Mouse (Mus musculus) cerebellum, postnatal 10 days (tissue): ENCODE measurements at regions not wholly inside any gene's neighbourhood (a gene's known extent, or its start where the extent isn't known, plus 50 kb on each side); places are given as distances from the start of the nearest gene placed in this dataset.
A peak's percentile ranks its signal among the peaks of the same experiment; 100 is the strongest.

Source experiments
- DNase-seq, 2 experiments: peaks; one replicate each; pipeline ENCODE4 v3.0.0; 2021; ENCODE audit warnings: mixed read lengths in 2 of 2

DNA sequence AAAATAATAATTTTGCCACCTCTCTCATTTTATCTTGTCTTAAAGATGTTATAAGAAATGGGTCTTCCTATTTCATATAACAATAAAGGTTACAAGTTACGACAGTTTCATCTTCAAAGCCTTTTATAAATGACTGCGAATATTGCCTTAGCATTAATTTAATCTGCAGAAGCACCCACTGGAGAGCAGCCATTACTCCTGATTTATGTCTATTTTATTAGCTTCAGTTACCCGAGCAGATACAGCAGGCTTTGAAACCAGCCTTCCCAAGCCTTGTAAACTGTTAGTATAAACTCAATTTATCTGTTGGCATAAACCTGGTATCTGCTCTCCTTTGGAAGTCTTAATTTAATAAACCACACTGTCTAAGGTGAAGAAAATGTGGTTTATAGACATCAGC is 2851.6 kb upstream of the Gm6569 start:
- no peak for DNase-seq

DNA sequence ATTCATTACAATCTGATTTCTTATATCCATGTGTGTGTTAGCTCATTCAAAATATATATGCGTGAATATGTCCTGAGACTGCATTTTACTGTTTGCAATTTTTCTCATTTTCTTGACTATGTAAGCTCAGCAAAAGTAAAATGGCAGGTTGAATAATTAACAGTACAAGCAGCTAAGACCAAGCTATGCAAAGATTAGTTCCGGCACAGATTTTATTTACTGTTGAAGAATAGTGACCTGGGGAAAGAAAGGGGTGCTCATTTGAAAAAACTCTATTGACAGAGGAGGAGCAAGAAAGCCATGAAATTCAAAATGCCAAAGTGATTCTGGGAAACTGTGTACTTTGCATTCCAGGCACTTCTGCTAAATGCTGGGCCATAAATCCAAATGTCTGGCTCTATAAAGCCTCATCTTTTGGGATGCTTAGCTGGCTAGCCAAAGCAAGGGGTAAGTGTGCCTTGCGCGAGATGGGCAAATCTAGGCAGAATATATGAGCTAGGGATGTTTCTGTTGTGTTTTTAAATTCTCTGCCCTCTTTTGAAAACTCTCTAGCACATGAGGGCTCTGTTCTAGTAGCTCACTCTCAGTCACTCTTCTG is 2846.3 kb upstream of the Gm6569 start:
- no peak for DNase-seq

DNA sequence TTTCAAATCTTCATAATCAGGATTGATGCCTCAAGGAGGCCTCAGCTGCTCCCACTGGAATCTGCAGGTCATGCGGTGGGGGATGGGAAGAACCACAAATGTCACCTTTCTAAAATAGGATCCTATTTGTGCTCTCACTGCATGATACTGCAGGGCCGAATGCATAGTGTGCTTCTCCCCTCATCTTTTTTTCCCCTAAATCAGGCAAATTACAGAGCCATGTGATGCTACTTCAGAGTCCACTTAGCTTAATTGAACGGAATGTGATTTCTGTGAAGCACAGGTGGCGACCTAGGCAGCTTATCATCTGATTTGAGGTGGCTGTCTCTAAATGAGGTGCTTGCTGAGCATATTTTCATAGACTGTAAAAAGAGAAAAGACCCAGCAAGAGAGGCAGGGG is 2841.0 kb upstream of the Gm6569 start:
- DNase-seq, result no peak

DNA sequence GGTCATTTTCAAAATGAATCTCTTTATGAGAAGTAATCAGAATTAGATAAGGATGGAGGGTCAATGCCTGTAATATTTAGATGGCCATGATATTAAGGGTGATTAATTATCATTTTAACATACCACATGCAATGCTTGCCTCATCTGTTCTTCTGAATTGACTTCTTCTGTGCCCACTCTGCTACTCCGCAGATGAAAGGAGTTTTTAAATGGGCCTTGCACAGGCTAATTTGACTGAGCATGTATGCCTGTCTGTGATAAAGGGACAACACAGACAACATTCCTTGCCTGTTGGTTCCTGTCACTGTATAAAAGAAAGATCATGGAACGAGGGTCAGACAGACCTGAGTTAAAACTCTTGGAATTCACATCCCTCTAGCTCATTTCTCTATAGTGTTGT is 2824.0 kb upstream of the Gm6569 start:
- DNase-seq, result no peak

DNA sequence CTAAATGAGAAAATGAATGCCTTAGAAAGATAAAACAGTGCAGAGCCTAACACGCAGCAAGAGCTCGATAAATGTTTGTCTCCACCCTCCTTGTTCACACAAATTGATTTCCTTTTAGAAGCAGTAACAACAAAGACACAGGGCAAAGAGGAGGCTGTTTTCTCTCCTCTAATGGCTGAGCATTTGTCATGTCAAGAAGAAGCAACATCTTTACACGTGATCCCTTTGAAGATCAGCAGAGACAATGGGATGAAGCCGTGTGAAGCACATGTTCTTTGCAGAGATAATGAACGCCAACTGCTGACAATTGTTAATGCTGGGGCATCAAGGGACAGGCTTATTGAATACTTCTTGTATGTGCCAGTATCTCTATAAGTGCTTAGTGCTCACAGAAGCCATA is 2823.6 kb upstream of the Gm6569 start:
- no peak for DNase-seq

DNA sequence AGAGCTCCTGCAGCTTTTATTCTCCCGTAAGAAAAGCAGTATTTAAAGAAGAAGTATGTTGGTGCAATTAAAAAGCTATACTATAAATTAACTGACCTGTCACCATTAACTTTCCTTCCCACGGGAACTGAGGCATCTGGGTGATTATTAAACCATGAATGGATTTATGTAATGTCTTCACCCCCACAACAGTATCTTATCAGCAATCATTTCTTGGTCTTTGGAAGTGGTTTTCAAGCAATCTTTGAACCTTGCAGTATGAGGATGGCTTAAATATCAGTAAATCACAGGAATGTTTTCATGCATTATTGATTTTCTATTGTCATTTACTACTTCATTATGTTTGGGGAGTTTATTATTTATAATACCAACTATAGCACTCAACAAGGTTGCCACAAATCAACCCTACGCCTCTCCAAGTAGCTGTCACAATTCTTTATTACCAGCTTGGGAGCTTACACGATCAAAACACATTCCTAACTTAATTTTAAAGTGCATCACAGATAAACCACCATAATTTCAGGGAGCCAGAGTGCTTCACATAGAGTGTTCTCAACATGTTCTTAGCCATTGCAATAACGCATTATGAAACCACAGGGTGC is 2780.0 kb upstream of the Gm6569 start:
- no peak for DNase-seq

DNA sequence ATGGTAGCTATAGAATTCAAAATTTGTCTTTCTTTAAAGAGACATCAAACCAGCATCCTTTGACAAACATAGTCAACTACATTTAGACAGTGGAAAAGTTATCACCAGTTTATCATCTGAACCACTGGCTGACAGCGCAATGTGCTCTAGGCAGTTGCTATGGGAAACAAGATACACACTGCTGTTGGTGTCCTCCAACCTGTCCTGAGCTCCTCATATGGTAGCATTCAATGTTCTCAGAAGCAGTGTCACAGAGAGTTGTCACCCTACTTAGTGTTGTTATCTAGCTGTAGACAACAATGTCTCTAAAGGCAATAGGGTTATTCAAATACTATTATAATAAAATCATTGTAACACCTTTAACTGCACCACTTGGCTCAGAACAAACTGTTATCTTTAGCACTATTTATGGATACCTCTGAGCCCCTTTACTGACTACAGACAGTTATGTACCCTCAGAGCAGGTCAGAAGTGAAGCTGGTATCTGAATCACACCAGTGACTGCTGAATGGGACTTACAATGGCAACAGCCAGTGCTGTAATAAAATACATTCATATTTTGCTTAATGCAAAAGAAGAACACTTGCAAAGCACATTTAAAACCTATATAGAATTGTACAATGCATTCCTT is 2747.9 kb upstream of the Gm6569 start:
- DNase-seq, result no peak

DNA sequence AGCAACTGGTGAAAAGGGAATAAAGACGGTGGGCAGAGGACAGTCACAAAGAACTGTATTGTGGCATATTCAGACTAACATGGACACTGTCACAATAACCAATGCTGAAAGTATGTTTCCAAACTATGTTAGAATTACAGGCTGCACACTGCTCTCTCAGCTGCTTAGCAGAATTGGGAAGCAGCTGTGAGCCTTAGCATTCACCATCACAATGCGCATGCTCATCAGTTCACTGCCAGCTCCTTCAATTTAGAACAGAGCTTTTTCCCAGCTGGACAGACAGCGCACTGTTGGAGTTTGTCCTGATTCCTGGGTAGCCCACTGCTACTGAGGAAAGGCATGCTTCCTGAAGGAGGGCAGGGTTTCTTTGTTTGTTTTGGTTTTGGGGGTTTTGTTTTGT is 2735.2 kb upstream of the Gm6569 start:
- DNase-seq, result peak; percentile 9 to 22

DNA sequence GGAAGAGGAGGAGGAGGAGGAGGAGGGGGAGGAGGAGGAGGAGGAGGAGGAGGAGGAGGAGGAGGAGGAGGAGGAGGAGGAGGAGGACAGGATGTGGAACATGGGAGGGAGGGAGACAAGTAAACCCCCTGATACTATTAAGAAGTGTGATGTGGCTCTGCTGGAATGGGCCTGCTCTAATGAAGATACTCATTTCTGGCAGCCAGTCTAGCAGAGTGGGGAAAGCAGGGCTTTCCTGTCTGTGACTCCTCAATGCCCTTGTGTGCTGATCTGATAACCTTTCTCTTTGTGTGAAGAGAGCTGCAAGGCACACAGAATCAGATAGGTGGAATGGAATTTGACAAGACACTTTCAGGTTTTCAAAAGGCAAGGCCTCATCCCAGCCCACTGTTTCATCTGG is 2704.6 kb upstream of the Gm6569 start:
- no peak for DNase-seq

DNA sequence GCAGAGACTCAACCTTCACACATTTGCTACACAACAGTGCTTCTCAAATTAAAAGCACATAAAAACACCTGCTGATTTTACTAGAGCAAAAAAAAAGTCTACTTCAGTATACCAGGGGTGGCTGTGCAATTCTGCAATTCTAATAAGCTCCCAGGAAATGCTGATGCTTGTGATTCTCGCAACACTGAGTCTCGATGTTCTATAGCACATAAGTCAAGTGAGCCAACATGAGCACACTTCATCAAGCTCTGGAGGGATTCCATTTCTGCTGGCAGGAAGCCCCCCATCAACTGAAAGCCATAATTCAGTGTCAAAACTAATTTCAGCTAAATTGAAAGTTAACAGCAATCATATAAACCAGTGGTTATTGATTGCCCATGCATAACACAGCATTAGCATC is 2676.7 kb upstream of the Gm6569 start:
- DNase-seq, result peak; percentile 4 to 9

DNA sequence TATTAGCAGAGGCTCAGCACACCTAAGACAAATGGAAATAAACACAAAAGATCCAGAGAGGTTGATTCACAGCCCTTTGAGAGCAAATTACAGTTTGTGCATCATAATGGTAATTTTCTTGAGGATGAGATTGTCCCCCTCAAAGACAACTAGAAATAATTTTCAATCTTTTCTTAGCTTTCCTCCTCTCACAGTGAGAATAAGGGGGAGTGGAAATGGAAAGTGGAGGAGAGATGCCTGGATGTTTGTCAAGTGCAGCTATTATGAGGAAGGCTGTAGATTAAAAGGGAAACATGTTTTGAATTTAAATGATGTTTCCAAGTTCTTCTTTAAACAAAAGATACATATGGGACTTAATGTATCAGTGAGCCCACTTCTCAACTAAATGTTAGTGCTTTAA is 2672.3 kb upstream of the Gm6569 start:
- no peak for DNase-seq

DNA sequence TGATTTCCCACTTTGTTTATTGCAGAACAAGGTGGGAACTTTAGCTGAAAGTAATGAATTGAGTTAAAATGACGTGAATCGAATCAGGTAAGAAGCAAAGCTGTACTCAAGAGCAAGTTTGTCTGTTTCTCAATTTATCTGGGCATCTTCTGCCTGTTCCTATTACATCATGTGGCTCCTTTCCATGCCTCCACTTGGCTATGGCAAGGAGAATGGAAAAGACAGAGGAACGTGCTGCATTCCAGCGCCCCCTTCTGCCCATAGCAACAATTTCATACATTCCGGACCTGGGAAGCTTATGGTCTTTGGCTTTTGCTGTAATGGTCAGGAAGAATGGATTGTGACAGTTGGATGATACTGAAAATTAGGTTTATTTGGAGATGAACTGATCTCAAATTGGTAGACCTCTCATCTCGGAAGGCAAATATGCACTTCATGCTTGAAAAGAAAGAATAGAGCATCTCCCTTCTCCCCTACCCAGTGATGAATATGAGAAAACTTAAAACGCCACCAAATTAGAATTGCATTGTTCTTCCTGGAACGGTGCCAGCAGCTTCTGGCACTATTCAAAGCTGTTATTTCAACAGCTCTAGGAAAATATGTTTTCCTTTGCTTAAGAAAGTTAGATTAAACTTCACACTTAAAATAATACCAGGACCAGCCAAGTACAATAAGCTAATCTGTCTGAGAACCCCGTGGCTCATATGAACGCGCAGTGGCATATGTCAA is 2639.2 kb upstream of the Gm6569 start:
- peak; percentile 69 to 70 for DNase-seq

DNA sequence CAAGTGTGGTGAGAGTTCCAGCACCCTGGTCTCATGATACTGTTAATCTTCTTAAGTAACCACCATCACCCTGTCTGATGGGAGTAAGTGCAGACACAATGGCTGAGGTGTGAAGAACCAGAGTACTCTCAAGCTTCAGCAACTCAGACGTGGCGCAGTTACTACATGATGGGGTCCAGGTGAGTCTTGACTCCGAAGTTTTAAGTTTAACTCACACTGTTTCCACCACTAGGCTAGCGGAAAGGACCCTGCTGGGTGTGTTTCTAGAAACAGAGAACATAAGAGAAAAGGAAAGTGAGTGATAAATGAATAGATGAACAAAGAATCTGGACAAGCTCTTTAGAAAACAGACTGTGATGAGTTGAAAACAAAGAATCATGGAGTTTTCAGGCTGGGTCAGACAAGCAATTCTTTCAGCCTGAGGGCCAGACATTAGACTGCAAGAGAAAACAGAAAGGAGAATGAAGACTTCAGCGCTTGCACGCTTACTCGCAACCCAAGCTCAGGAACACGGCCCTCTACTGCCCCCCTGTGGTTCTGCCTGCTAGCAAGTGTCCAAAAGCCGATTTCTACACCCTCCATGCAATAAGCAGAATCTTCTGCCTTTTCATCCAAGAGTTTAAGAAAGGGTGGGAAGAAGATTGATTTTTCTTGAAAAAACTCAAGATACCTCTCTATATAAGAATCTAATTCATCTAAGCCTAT is 2593.6 kb upstream of the Gm6569 start:
- peak; percentile 94 to 96 for DNase-seq

DNA sequence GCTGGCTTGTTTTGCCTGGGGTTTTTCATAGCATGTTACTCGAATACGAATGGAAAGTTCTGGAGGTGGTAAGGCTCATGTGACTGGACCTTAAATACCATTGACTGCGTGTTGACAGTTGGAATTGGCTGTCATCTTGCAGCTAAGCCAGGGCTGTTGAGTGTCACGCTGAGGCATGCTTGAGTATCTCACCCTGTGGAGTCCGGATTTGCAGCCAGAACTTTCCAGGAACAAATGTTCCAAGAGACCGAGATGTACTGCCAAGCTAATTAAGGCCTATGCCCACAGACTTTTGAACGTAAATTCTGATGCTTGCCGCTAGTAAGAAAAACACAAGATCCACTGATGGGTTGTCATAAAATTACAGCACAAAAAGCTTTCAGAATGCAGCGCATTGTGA is 2590.8 kb upstream of the Gm6569 start:
- DNase-seq, result peak; percentile 59 to 81

DNA sequence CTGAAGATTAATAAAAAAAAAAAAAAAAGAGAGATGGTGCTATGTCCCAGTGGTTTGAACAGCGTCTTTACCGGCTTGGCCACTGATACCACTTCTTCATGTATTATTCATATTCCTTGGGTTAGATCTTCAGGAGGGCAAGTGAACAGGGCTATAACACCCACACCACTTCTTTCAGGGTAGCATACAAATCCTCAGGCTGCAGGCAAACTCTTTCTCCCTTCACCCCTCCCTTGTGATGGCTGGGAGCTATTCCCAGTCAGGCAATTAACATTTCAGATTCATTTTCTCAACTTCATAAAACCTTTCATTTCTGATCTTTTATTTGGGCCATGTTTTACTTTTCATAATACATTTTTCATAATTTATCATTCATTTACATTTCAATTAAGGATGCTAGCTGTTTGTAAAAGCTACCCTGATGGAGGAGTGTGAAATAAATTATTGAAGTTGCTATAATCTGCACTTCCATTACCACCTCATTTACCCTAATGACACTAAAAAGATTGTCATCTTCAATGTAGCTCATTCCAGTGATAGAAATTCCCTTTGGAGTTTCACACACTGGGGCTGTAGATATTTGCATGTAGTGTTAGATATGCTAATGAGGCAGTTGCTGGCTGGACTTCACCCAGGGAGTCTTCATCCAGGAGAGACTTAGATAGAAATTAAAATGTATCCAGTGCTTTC is 2558.3 kb upstream of the Gm6569 start:
- no peak for DNase-seq

DNA sequence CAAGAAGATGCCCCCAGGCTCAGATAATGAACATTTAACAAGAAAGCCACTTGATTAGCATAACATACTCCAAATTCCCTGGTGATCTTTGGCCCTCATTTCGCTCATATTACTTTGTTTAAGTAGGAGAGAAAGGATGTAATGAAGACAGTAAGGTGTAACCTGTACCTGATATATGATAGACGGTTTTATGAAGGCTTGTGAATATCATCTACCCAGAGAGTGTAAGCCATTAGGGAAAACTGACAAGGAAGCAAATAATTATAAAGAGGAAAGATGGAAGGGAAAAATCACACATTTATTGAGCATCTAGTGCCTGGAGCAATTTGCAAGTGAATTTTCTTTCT is 2557.8 kb upstream of the Gm6569 start:
- DNase-seq, result no peak

DNA sequence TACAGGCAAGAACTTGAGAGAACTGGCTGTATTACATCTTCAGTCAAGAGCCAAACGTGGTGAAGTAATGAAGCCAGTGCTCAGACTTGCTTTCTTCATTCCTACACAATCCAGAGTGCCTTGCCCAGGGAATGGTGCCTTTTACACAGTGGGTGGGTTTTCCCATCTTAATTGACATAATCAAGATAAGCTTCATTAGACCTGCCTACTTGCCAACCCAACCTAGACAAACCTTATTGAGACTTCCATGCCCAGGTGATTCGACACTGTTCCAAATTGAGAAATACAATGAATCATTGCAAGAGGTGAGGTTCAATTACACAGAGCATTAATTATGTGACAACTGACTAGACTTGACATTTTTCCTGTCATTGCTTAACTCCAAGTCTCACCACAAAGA is 2557.0 kb upstream of the Gm6569 start:
- no peak for DNase-seq

DNA sequence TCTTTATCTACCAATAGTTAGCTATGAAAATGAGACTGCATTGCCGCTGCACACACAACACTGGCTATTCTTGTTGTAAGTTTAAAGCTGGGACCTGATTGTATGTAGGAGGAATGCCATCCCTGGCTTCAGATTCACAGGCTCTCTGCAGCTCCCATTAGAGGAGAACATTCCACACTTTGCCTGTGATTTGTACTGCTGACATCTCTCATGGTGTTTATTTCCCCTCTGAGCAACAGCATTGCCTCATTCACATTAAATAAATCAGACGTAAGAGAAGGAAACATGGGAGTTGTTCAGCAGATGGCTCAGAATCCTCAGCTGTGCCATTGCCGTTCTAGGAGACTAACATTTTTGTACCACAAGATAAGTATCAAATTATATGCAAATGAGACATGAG is 2550.6 kb upstream of the Gm6569 start:
- DNase-seq, result no peak

DNA sequence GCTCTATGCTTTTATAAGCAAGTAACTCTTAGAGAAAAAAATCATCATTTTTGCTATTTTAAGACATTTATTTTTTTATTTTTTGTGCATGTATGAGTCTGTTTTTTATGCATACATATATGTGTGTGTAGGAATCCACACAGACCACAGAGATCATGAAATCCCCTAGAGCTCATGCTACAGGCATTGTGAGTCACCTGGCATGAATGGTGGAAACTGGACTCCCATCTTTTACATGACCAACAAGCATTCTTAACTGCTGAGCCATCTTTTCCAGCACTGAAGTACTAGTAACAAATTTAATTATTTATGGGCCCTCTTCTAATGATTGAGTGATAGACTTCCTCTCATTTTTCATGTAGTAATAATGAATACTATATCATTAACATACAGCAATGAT is 2531.8 kb upstream of the Gm6569 start:
- DNase-seq, result no peak

DNA sequence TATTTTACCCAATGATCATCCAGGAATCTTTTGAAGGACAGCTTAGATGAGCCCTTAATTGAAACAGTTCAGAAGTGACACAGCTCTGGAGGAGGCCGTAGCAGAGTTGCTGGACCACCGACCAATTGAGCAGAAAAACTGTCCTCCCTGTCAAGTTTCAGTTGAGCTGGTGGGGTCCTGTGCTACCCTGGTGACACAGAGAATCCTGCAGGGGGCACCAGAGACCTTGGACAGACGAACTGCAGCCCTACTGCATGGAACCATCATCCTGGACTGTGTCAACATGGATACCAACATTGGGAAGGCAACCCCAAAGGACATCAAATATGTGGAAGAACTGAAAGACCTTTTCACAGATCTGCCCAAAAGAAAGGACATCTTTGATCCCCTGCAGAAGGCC is 2524.1 kb upstream of the Gm6569 start:
- peak in 1 of 2 experiments; percentile 2 for DNase-seq

DNA sequence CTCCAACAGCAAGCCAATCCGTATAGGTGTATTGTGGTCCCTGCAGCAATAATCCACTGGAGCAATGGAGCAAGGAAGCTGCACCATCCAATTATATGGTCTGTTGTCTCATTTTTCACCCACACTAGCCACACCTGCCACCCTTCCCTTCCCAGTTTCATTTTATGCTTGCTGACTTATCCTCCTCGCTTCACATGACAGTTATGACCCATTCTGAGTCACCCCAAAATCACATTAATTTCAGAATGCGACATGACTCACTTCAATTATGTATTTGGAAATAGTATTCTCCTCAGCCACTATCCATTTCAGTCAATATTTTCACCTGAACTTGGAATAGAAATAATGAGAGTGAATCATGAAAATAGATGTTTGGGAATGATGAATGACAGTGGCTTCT is 2507.8 kb upstream of the Gm6569 start:
- no peak for DNase-seq

DNA sequence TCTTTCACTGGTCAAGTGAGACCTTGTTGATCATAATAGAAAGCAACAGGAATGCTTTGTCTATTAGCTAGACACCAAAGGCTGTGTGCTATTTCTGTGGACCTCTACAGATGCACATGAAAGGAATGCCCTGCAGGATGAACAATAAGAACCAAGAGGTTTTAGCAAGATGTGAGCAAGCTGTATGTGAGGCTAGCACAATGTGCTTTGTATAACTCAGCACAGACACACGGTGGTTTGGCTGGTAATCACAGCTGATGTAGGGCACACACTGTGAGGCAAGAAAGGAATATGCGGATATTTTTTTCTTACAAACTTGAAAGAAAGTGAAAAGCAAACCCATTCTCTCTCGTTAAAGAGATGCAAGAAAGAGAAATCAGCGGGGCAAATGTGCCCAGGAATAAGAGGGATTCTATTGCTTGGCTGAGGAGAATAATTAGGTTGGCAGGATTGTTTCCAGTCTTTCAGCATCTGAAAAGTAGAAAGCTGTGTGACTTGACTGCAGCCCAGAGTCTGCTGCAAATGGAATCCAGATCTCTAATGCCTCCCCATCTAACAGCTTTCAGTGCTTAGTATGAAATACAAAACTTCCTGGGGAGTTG is 2476.1 kb upstream of the Gm6569 start:
- DNase-seq, result no peak
